Mouse (Mus musculus): Measurements from ENCODE around the gene Tle2.

Tle2 gene

GRCm38 (mm10) chr10:81600738-81601203 lies 26.4 kb downstream of the Tle2 start, which contains the start of gene Tle6:
Tle6 (minus strand) TSS chr10:81601073.
- H3K4me1 ChIP-seq (replicated peaks; ENCODE audit: low read depth, low read length), result peaks cover 80% of the 10 kb centered on the region
- no peaks in the 10 kb centered on the region for H3K36me3 ChIP-seq (ENCODE audit: insufficient read depth, low read length)
- no peaks in the 10 kb centered on the region for H3K9me3 ChIP-seq (ENCODE audit: low read length)
- peak within 1 kb of the TSS; percentile 62 for H3K4me3 ChIP-seq (replicated peaks; ENCODE audit: low read length)
- no peak for TF ChIP-seq CTCF (conservative IDR thresholded peaks at IDR 0.05; ENCODE audit: low read length)
- TF ChIP-seq NANOG (IDR thresholded peaks at IDR 0.05; ENCODE audit: borderline replicate concordance, low read length), result no peak
- no peak for TF ChIP-seq POU5F1 (IDR thresholded peaks at IDR 0.05; ENCODE audit: borderline replicate concordance, low read length)
- peaks cover 16% of the 10 kb centered on the region for H3K27me3 ChIP-seq (ENCODE audit: insufficient read depth, low read length)

- Histone ChIP-seq H3K9me3 (ENCODE audit: low read length) (no peaks in the 10 kb centered on the region), H3K36me3 (ENCODE audit: insufficient read depth, low read length) (no peaks in the 10 kb centered on the region), H3K4me1 (replicated peaks; ENCODE audit: low read depth, low read length) (peaks cover 73% of the 10 kb centered on the region), H3K4me3 (replicated peaks; ENCODE audit: low read length) (peak overlapping the region; percentile 62), H3K27me3 (ENCODE audit: insufficient read depth, low read length) (peaks cover 9% of the 10 kb centered on the region; the same call in 1 of the 2 replicates)
- TF ChIP-seq CTCF (conservative IDR thresholded peaks at IDR 0.05; ENCODE audit: low read length) (no peak), POU5F1 (IDR thresholded peaks at IDR 0.05; ENCODE audit: borderline replicate concordance, low read length) (no peak), NANOG (IDR thresholded peaks at IDR 0.05; ENCODE audit: borderline replicate concordance, low read length) (no peak)
Measured at GRCm38 (mm10) chr10:81601396-81601905, 27.1 kb downstream of the Tle2 start.

- H3K9me3 ChIP-seq (ENCODE audit: low read length), result no peaks in the 10 kb centered on the region
- peaks cover 73% of the 10 kb centered on the region for H3K4me1 ChIP-seq (replicated peaks; ENCODE audit: low read depth, low read length)
- H3K27me3 ChIP-seq (ENCODE audit: insufficient read depth, low read length), result peaks cover 9% of the 10 kb centered on the region; the same call in 1 of the 2 replicates
- TF ChIP-seq NANOG (IDR thresholded peaks at IDR 0.05; ENCODE audit: borderline replicate concordance, low read length) (no peak), CTCF (conservative IDR thresholded peaks at IDR 0.05; ENCODE audit: low read length) (peak; percentile 56)
- H3K4me3 ChIP-seq (replicated peaks; ENCODE audit: low read length), result no peak overlapping the region
- H3K36me3 ChIP-seq (ENCODE audit: insufficient read depth, low read length), result peaks cover 4% of the 10 kb centered on the region
Measured at GRCm38 (mm10) chr10:81602741-81603151, 28.4 kb downstream of the Tle2 start.

GRCm38 (mm10) chr10:81604019-81604967 lies 29.9 kb downstream of the Tle2 start:
- Histone ChIP-seq H3K36me3 (ENCODE audit: insufficient read depth, low read length) (peaks cover 19% of the 10 kb centered on the region), H3K9me3 (ENCODE audit: low read length) (peaks cover 15% of the 10 kb centered on the region), H3K4me1 (replicated peaks; ENCODE audit: low read depth, low read length) (peaks cover 58% of the 10 kb centered on the region), H3K27me3 (ENCODE audit: insufficient read depth, low read length) (peaks cover 6% of the 10 kb centered on the region; the same call in 1 of the 2 replicates), H3K4me3 (replicated peaks; ENCODE audit: low read length) (peak overlapping the region; percentile 83)
- TF ChIP-seq CTCF (conservative IDR thresholded peaks at IDR 0.05; ENCODE audit: low read length) (no peak), NANOG (IDR thresholded peaks at IDR 0.05; ENCODE audit: borderline replicate concordance, low read length) (no peak), POU5F1 (IDR thresholded peaks at IDR 0.05; ENCODE audit: borderline replicate concordance, low read length) (no peak)

- peak overlapping the region; percentile 83 for H3K4me3 ChIP-seq (replicated peaks; ENCODE audit: low read length)
- peaks cover 21% of the 10 kb centered on the region for H3K9me3 ChIP-seq (ENCODE audit: low read length)
- peaks cover 28% of the 10 kb centered on the region for H3K36me3 ChIP-seq (ENCODE audit: insufficient read depth, low read length)
- H3K27me3 ChIP-seq (ENCODE audit: insufficient read depth, low read length), result peaks cover 6% of the 10 kb centered on the region; the same call in 1 of the 2 replicates
- peaks cover 50% of the 10 kb centered on the region for H3K4me1 ChIP-seq (replicated peaks; ENCODE audit: low read depth, low read length)
- TF ChIP-seq POU5F1 (IDR thresholded peaks at IDR 0.05; ENCODE audit: borderline replicate concordance, low read length) (no peak), NANOG (IDR thresholded peaks at IDR 0.05; ENCODE audit: borderline replicate concordance, low read length) (no peak), CTCF (conservative IDR thresholded peaks at IDR 0.05; ENCODE audit: low read length) (peak; percentile 77)
Measured at GRCm38 (mm10) chr10:81604968-81605665, 30.8 kb downstream of the Tle2 start.

- Histone ChIP-seq H3K27me3 (ENCODE audit: insufficient read depth, low read length) (peaks cover 6% of the 10 kb centered on the region; the same call in 1 of the 2 replicates), H3K4me1 (replicated peaks; ENCODE audit: low read depth, low read length) (peaks cover 45% of the 10 kb centered on the region), H3K4me3 (replicated peaks; ENCODE audit: low read length) (peak overlapping the region; percentile 83), H3K9me3 (ENCODE audit: low read length) (peaks cover 21% of the 10 kb centered on the region), H3K36me3 (ENCODE audit: insufficient read depth, low read length) (peaks cover 28% of the 10 kb centered on the region)
- TF ChIP-seq POU5F1 (IDR thresholded peaks at IDR 0.05; ENCODE audit: borderline replicate concordance, low read length) (no peak), CTCF (conservative IDR thresholded peaks at IDR 0.05; ENCODE audit: low read length) (no peak), NANOG (IDR thresholded peaks at IDR 0.05; ENCODE audit: borderline replicate concordance, low read length) (no peak)
Measured at GRCm38 (mm10) chr10:81605666-81605973, 31.3 kb downstream of the Tle2 start.

GRCm38 (mm10) chr10:81605974-81606751 lies 31.8 kb downstream of the Tle2 start, which contains the start of gene BC025920:
BC025920 (plus strand) TSS chr10:81606270.
- Histone ChIP-seq H3K27me3 (ENCODE audit: insufficient read depth, low read length) (peaks cover 6% of the 10 kb centered on the region; the same call in 1 of the 2 replicates), H3K4me3 (replicated peaks; ENCODE audit: low read length) (peak within 1 kb of the TSS; percentile 83), H3K36me3 (ENCODE audit: insufficient read depth, low read length) (peaks cover 28% of the 10 kb centered on the region), H3K9me3 (ENCODE audit: low read length) (peaks cover 26% of the 10 kb centered on the region), H3K4me1 (replicated peaks; ENCODE audit: low read depth, low read length) (peaks cover 46% of the 10 kb centered on the region)
- TF ChIP-seq CTCF (conservative IDR thresholded peaks at IDR 0.05; ENCODE audit: low read length) (no peak), NANOG (IDR thresholded peaks at IDR 0.05; ENCODE audit: borderline replicate concordance, low read length) (peak; percentile 45; the same call in 1 of the 2 replicates)

Data from E14TG2a.4 (cell line).